Mouse (Mus musculus) midbrain, embryonic 11.5 days (tissue): ENCODE data around the gene Fmo6. TPM values are rescaled to one million over a fixed set of nuclear protein-coding genes. Genes with fewer than 3 reads are reported as not detected.

Source experiments
- ATAC-seq: fragments of 200-750 bp; cut with Nextera tagmentation; 2 replicates; pipeline ENCODE4 v1.8.0; 2017; ENCODE audit warnings: moderate TSS enrichment, moderate library complexity; ENCODE audit not compliant: low FRiP score
- DNase-seq: peaks from one replicate; pipeline ENCODE4 v3.0.0; 2015; ENCODE audit warnings: low spot score; ENCODE audit errors: missing footprints
- H3K27ac ChIP-seq: fragments of 300-500 bp; sonication (generic); 2 replicates; pipeline ENCODE4 v1.5.1; 2014; ENCODE audit warnings: low read depth, low read length
- H3K27me3 ChIP-seq: fragments of 300-500 bp; sonication (generic); 2 replicates; pipeline ENCODE4 v1.6.1; 2014; ENCODE audit warnings: mild to moderate bottlenecking, low read length, moderate library complexity, mixed read lengths; ENCODE audit not compliant: control insufficient read depth, insufficient read depth
- H3K36me3 ChIP-seq: fragments of 300-500 bp; sonication (generic); 2 replicates; pipeline ENCODE4 v1.6.1; 2014; ENCODE audit warnings: mild to moderate bottlenecking, low read length, moderate library complexity, mixed read lengths; ENCODE audit not compliant: control insufficient read depth, insufficient read depth
- H3K4me1 ChIP-seq: fragments of 300-500 bp; sonication (generic); 2 replicates; pipeline ENCODE4 v1.6.1; 2014; ENCODE audit warnings: low read length; ENCODE audit not compliant: control insufficient read depth, insufficient read depth
- H3K4me2 ChIP-seq: fragments of 300-500 bp; sonication (generic); 2 replicates; pipeline ENCODE4 v1.6.1; 2014; ENCODE audit warnings: mild to moderate bottlenecking, moderate library complexity
- H3K4me3 ChIP-seq: fragments of 300-500 bp; sonication (generic); 2 replicates; pipeline ENCODE4 v1.5.1; 2014; ENCODE audit warnings: low read depth, low read length
- H3K9ac ChIP-seq: fragments of 300-500 bp; sonication (generic); 2 replicates; pipeline ENCODE4 v1.6.1; 2014; ENCODE audit warnings: low read length
- H3K9me3 ChIP-seq: fragments of 300-500 bp; sonication (generic); 2 replicates; pipeline ENCODE4 v1.6.1; 2016; ENCODE audit warnings: low read length; ENCODE audit not compliant: control insufficient read depth
- WGBS: fragments of 180-500 bp; shearing (Covaris S2); extraction: QIAGEN DNeasy Blood & Tissue Kit; methylation state at CpG from one replicate; pipeline ENCODE4 v1.1.7; 2014; 5-methylcytosine and 5-hydroxymethylcytosine counted together
- polyA plus RNA-seq: library from polyadenylated mRNA; unstranded; fragments of >200 nt; fragmentation: Nextera tagmentation; extraction: Ambion mirVana; gene quantifications from 2 replicates; pipeline ENCODE4 v1.2.1, GENCODE M21; 2014

The Fmo6 gene
- polyA plus RNA-seq, 1 experiment from 2014 or later: not detected

DNA sequence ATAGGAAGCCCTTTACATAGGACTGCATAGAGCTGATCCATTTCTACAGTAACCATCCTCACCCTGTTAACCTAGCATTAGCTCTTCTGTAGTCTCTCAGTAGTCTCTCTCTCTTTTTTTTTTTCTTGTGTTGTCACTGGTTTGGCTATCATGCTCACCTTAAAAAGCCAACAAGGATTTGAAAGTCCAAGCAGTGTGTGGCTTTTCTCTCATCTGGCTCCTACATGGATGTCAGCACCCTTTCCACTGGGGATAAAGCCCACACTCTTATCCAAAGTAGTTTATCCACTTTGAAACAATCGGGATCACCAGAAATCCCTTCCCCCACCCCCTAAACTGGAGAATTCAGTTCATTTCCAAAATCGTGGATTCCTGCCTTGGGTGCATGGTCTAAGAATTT lies 6.7 kb downstream of the Fmo6 start:
- no peaks in the 10 kb centered on the region for H3K9me3 ChIP-seq
- no peak overlapping the region for H3K27ac ChIP-seq
- ATAC-seq: no peak
- H3K36me3 ChIP-seq: no peaks in the 10 kb centered on the region
- no peaks in the 10 kb centered on the region for H3K27me3 ChIP-seq
- DNase-seq: no peak
- H3K4me1 ChIP-seq: no peaks in the 10 kb centered on the region
- H3K9ac ChIP-seq: no peak overlapping the region
- no peak overlapping the region for H3K4me3 ChIP-seq
- 72% methylated on average over 2 of the region's 2 CpGs for WGBS
- no peak overlapping the region for H3K4me2 ChIP-seq

DNA sequence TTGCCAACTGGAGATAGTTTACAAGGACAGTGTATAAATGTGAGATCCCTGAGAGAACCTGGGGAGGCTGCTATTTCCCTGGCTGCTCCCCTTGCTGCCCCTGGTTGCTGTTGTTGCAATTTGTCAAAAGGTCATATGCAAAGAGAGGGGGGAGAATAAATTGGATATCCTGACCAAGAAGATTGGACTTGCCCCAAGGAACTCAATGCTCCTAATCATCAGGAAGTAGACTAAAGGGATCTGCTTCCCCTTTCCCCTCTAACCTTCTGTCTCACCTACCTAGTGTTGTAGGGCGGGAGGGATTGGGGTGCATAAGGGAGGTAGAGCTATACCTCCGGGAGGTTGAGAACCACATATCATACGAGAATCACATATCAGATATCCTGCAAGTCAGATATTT lies 8.2 kb downstream of the Fmo6 start:
- 82% methylated on average over 3 of the region's 3 CpGs for WGBS
- no peaks in the 10 kb centered on the region for H3K27me3 ChIP-seq
- no peaks in the 10 kb centered on the region for H3K9me3 ChIP-seq
- no peak overlapping the region for H3K4me2 ChIP-seq
- DNase-seq (no peak), ATAC-seq (no peak)
- H3K4me3 ChIP-seq: no peak overlapping the region
- no peak overlapping the region for H3K27ac ChIP-seq
- no peak overlapping the region for H3K9ac ChIP-seq
- H3K36me3 ChIP-seq: no peaks in the 10 kb centered on the region
- H3K4me1 ChIP-seq: no peaks in the 10 kb centered on the region

DNA sequence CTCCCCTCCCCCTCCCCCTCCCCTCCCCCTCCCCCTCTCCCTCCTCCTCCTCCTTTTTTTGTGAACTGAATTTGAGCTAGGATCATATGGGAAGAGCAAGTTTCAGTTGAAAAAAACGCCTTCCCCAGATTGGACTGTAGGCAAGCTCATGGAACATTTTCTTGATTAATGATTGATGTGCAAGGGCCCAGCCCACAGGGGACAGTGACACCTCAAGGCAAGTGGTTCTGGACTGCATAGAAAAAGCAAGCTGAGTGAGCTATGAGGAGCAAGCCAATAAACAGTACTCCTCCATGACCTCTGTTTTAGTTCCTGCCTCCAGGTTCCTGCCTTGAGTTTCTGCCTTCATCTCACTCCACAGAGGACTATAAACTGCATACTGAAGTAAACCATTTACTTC lies 12.2 kb downstream of the Fmo6 start:
- Histone ChIP-seq H3K9me3 (no peaks in the 10 kb centered on the region), H3K36me3 (no peaks in the 10 kb centered on the region), H3K27me3 (no peaks in the 10 kb centered on the region), H3K4me3 (no peak overlapping the region), H3K27ac (no peak overlapping the region), H3K4me2 (no peak overlapping the region), H3K9ac (no peak overlapping the region), H3K4me1 (no peaks in the 10 kb centered on the region)
- 82% methylated on average over 1 of the region's 1 CpGs for WGBS
- DNase-seq (no peak), ATAC-seq (no peak)

GRCm38 (mm10) chr1:162916661-162917060 lies 20.7 kb downstream of the Fmo6 start:
- Histone ChIP-seq H3K9ac (no peak overlapping the region), H3K27me3 (no peaks in the 10 kb centered on the region), H3K4me3 (no peak overlapping the region), H3K4me1 (no peaks in the 10 kb centered on the region), H3K4me2 (no peak overlapping the region), H3K9me3 (no peaks in the 10 kb centered on the region), H3K36me3 (no peaks in the 10 kb centered on the region), H3K27ac (no peak overlapping the region)
- DNase-seq (no peak), ATAC-seq (no peak)
- WGBS: 73% methylated on average over 8 of the region's 8 CpGs

GRCm38 (mm10) chr1:162914932-162915556 lies 22.3 kb downstream of the Fmo6 start:
- no peak overlapping the region for H3K27ac ChIP-seq
- H3K9me3 ChIP-seq: no peaks in the 10 kb centered on the region
- no peaks in the 10 kb centered on the region for H3K4me1 ChIP-seq
- H3K9ac ChIP-seq: no peak overlapping the region
- ATAC-seq: no peak
- DNase-seq: no peak
- no peaks in the 10 kb centered on the region for H3K36me3 ChIP-seq
- H3K4me2 ChIP-seq: no peak overlapping the region
- no peak overlapping the region for H3K4me3 ChIP-seq
- no peaks in the 10 kb centered on the region for H3K27me3 ChIP-seq
- WGBS: 92% methylated on average over 4 of the region's 4 CpGs

DNA sequence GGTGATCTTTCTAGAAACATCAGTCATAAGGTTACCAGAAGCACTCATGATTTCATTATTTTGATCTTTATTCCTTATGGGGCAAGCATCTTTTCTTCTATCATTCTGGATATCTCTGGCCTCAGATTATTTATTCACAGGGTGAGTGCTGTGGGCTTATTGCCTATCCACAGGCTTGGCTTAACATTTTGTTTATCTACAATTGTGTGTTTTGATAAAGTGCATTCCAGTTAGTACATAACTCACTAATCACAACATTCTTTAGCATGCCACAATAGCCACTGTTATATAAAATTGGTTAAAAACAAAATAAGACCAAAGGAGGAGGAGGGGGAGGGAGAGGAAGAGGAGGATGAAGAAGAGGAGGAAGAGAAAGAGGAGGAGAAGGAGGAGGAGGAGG lies 25.2 kb downstream of the Fmo6 start:
- ATAC-seq (no peak), DNase-seq (no peak)
- H3K36me3 ChIP-seq: no peaks in the 10 kb centered on the region
- H3K27ac ChIP-seq: no peak overlapping the region
- H3K27me3 ChIP-seq: no peaks in the 10 kb centered on the region
- no peaks in the 10 kb centered on the region for H3K4me1 ChIP-seq
- H3K4me2 ChIP-seq: no peak overlapping the region
- no peak overlapping the region for H3K4me3 ChIP-seq
- no peaks in the 10 kb centered on the region for H3K9me3 ChIP-seq
- no peak overlapping the region for H3K9ac ChIP-seq

- H3K9ac ChIP-seq: no peak overlapping the region
- no peaks in the 10 kb centered on the region for H3K27me3 ChIP-seq
- H3K36me3 ChIP-seq: no peaks in the 10 kb centered on the region
- H3K9me3 ChIP-seq: no peaks in the 10 kb centered on the region
- no peaks in the 10 kb centered on the region for H3K4me1 ChIP-seq
- 80% methylated on average over 4 of the region's 4 CpGs for WGBS
- no peak overlapping the region for H3K27ac ChIP-seq
- no peak overlapping the region for H3K4me3 ChIP-seq
- no peak for ATAC-seq
- H3K4me2 ChIP-seq: no peak overlapping the region
- DNase-seq: no peak
Measured at GRCm38 (mm10) chr1:162901879-162902278, 35.4 kb downstream of the Fmo6 start.

DNA sequence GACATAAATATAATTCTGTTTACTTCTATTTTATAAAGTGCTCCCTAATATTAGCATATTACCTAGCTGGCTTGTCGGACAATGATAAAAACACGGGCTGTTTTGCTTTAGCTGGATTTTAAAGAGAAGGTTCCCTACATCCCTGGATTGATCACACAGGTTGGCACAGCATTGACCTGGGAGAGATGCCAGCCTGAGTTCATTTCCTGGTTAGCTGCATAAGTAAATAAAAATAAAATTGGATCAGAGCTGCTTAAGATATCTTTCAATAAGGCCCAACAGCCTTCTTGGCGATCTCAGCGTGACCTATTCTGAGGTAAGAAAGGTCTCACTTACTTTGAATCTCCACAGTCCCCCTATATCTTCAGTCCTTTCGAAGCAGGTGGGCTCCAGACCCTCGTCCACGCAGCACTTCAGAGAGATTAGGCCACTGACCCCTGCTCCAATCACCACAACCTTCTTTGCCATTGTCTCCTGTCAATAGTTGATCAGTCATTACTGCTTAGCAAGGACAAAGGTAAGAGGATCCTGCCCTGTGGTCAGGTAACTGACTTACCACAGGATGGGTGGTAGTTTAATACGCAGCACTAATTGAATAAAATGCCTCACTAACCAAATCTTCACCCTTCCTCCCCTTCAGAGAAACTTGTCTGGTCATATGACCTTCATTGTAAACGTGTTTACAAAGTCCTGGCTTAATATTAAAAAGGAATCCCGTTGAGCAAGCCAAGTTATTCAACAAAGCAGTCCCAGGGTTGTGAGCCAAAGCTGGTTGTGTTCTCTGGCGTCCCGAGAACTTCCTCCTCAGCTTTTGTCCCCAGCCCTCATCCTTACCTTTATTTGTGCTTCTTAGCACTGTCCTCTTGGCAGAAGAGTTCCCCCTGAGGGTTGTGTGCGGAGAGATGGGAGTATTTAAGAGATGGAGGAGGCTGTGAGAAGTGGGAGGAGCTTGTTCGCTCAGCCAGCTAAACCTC lies 39.2 kb downstream of the Fmo6 start, which contains the start of gene Fmo2:
TSS of gene Fmo2 (minus strand) at position 889 of the 974 bp plus-strand sequence.
- H3K9ac ChIP-seq: no peak within 1 kb of the TSS
- no peaks in the 10 kb centered on the region for H3K4me1 ChIP-seq
- DNase-seq (no peak), ATAC-seq (no peak)
- H3K36me3 ChIP-seq: no peaks in the 10 kb centered on the region
- no peaks in the 10 kb centered on the region for H3K9me3 ChIP-seq
- WGBS: 67% methylated on average over 14 of the region's 14 CpGs
- H3K4me3 ChIP-seq: no peak within 1 kb of the TSS
- no peaks in the 10 kb centered on the region for H3K27me3 ChIP-seq
- no peak within 1 kb of the TSS for H3K4me2 ChIP-seq
- H3K27ac ChIP-seq: no peak within 1 kb of the TSS

DNA sequence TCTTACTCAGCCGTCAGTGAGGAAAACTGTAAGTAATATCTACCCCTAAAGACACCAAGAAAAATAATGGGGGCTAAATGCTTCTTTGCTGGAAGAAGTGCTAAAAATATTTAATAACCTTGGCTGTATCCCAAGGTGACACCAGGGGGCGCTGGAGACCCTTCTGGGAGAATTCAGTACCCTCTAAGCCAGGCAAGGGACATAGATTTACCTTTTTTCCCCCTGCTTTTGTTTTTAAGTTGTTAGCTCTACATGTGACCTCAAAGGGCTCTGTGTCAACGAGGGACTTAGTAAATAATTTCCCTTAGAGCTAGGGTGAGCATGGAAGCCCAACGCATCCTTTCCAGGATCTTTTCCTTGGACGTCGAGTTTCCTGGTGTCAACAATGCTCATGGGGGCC lies 41.4 kb downstream of the Fmo6 start:
- Histone ChIP-seq H3K9me3 (no peaks in the 10 kb centered on the region), H3K27me3 (no peaks in the 10 kb centered on the region), H3K36me3 (no peaks in the 10 kb centered on the region), H3K4me2 (no peak overlapping the region), H3K4me3 (no peak overlapping the region), H3K9ac (no peak overlapping the region), H3K27ac (no peak overlapping the region), H3K4me1 (no peaks in the 10 kb centered on the region)
- ATAC-seq (peak; percentile 74; the same call in 1 of the 2 replicates), DNase-seq (peak; percentile 93)
- WGBS: 41% methylated on average over 6 of the region's 6 CpGs
